Mouse (Mus musculus): ENCODE data around the gene Efcab9. TPM values are rescaled to one million over a fixed set of nuclear protein-coding genes. Genes with fewer than 3 reads are reported as not detected.

Efcab9 gene
- polyA plus RNA-seq, 1 experiment from 2014 or later = 0.77 TPM

DNA sequence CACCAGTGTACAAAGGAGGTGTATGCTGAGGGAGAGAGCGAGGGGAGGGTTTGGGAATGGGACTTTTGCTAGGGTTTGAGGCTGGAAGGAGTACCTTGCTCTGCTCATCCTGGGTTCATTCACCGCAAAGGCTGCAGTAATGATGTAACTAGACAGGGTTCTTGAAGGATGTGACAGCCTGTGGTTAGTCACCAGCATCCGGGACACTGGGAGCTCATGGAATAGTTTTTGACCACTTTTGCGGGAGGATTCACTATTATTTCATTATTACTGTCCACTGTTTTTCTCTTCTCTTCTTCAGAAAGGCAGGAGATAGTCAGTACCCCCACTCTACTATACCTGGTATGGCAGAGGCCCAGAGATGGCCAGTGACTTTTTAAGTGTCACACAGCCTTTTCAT, 10.3 kb upstream of the Efcab9 start:
- no peak for ATAC-seq
- Histone ChIP-seq H3K27ac (ENCODE audit: low read length) (peak overlapping the region; percentile 23; the same call in 1 of the 2 replicates), H3K27me3 (replicated peaks; ENCODE audit: control insufficient read depth, insufficient read depth, low read length) (no peaks in the 10 kb centered on the region), H3K36me3 (ENCODE audit: control insufficient read depth, insufficient read depth, low read length) (no peaks in the 10 kb centered on the region), H3K9me3 (ENCODE audit: control insufficient read depth, low read length) (no peaks in the 10 kb centered on the region), H3K4me3 (ENCODE audit: low read length) (no peak overlapping the region), H3K9ac (ENCODE audit: low read depth, low read length) (no peak overlapping the region), H3K4me2 (ENCODE audit: low read depth, low read length) (no peak overlapping the region), H3K4me1 (ENCODE audit: control insufficient read depth, insufficient read depth, low read length) (peaks cover 15% of the 10 kb centered on the region; the same call in 1 of the 2 replicates)
- 86% methylated on average over 4 of the region's 4 CpGs for WGBS

DNA sequence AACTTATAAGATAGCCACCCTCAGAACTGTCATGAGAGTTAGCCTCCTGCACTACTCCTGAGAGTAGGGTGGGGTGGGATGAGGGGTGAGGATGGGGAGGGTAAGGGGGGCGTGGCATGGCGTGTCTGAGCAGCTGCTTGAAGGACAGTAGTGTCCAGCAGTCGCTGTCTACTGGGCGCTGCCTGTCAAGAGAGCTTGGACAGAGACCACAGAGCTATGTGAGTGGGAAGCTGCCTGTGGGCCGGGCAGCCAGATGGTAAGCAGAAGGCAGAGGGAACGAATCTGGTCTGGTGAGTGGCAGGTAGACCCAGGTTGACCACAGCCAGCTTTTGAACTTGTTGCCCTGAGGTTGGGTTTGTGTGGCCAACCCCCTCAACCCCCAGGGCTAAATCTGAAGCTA, 8.6 kb upstream of the Efcab9 start:
- Histone ChIP-seq H3K4me3 (ENCODE audit: low read length) (no peak overlapping the region), H3K9ac (ENCODE audit: low read depth, low read length) (no peak overlapping the region), H3K4me2 (ENCODE audit: low read depth, low read length) (no peak overlapping the region), H3K4me1 (ENCODE audit: control insufficient read depth, insufficient read depth, low read length) (peaks cover 15% of the 10 kb centered on the region; the same call in 1 of the 2 replicates), H3K36me3 (ENCODE audit: control insufficient read depth, insufficient read depth, low read length) (no peaks in the 10 kb centered on the region), H3K27ac (ENCODE audit: low read length) (no peak overlapping the region), H3K27me3 (replicated peaks; ENCODE audit: control insufficient read depth, insufficient read depth, low read length) (no peaks in the 10 kb centered on the region), H3K9me3 (ENCODE audit: control insufficient read depth, low read length) (no peaks in the 10 kb centered on the region)
- ATAC-seq = no peak
- WGBS = 71% methylated on average over 6 of the region's 6 CpGs

DNA sequence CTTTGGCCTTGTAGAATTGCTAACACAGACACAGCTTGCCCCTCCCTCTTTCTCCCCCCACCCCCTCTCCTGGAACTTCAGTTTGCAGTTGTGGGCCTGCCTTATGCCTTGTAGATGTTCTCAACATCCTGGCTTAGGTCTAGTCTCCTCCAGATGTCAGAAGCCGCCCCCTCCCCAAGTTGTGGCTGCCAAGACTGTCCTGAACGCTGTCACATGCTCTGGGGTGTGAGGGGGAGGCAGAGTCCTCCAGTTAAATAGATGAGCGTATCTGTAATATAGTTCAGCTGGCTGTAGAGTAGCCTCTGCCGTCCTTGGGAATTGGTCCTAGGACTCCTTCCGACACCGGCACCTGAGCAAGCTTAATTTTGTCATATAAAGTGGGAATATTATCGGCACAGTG, 7.8 kb upstream of the Efcab9 start:
- H3K9ac ChIP-seq (ENCODE audit: low read depth, low read length) = no peak overlapping the region
- WGBS = 72% methylated on average over 7 of the region's 7 CpGs
- no peaks in the 10 kb centered on the region for H3K36me3 ChIP-seq (ENCODE audit: control insufficient read depth, insufficient read depth, low read length)
- H3K4me1 ChIP-seq (ENCODE audit: control insufficient read depth, insufficient read depth, low read length) = peaks cover 15% of the 10 kb centered on the region; the same call in 1 of the 2 replicates
- no peaks in the 10 kb centered on the region for H3K27me3 ChIP-seq (replicated peaks; ENCODE audit: control insufficient read depth, insufficient read depth, low read length)
- no peak for ATAC-seq
- no peaks in the 10 kb centered on the region for H3K9me3 ChIP-seq (ENCODE audit: control insufficient read depth, low read length)
- H3K4me3 ChIP-seq (ENCODE audit: low read length) = no peak overlapping the region
- H3K4me2 ChIP-seq (ENCODE audit: low read depth, low read length) = no peak overlapping the region
- H3K27ac ChIP-seq (ENCODE audit: low read length) = no peak overlapping the region

DNA sequence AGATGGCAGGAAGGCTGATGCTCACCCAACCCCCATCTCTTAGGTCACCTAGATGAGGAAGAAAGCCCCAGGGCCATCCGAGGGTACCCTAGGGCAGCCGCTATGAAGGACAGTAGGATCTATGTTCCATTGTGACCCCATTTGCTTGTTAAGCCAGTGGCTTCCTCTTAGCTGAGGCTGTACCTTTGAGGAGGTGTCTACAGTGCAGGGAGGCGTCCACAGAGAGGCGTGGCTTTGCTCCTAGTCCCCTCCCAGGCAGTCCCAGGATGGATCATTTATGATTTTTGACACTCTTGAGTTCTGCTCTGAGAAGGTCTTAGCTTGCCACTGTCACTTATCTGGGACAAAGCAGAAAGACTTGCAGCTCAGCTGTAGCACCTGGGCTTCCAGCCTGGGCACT, 7.0 kb upstream of the Efcab9 start:
- Histone ChIP-seq H3K27ac (ENCODE audit: low read length) (0 out of 2 replicates have a peak overlapping the region, but pooled peaks have one; percentile 17), H3K4me1 (ENCODE audit: control insufficient read depth, insufficient read depth, low read length) (peaks cover 22% of the 10 kb centered on the region), H3K9me3 (ENCODE audit: control insufficient read depth, low read length) (no peaks in the 10 kb centered on the region), H3K36me3 (ENCODE audit: control insufficient read depth, insufficient read depth, low read length) (no peaks in the 10 kb centered on the region), H3K4me3 (ENCODE audit: low read length) (no peak overlapping the region), H3K4me2 (ENCODE audit: low read depth, low read length) (no peak overlapping the region), H3K27me3 (replicated peaks; ENCODE audit: control insufficient read depth, insufficient read depth, low read length) (no peaks in the 10 kb centered on the region), H3K9ac (ENCODE audit: low read depth, low read length) (no peak overlapping the region)
- 75% methylated on average over 4 of the region's 4 CpGs for WGBS
- no peak for ATAC-seq

DNA sequence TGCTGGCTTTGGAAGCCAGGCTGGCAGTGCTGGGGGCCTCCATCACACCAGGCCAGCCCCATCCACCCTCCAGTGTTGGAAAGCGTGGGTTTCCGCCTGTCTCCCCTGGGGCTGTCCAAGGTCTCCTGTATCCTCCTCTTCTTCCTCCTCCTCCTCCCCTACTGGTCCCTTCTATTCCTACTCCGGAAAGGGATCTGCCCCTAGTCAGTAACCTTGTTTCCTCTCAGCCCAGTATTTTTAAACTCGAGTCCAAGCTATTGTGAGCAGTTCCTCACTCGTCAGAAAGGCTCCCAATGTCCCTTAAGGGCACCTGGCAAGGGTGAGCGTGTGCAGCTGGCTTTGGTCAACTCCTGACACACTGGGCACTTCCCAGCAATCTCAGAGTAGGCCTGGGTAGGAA, 6.6 kb upstream of the Efcab9 start:
- peak overlapping the region; percentile 17; the same call in 1 of the 2 replicates for H3K27ac ChIP-seq (ENCODE audit: low read length)
- no peak for ATAC-seq
- WGBS = 65% methylated on average over 6 of the region's 6 CpGs
- no peaks in the 10 kb centered on the region for H3K27me3 ChIP-seq (replicated peaks; ENCODE audit: control insufficient read depth, insufficient read depth, low read length)
- H3K4me2 ChIP-seq (ENCODE audit: low read depth, low read length) = no peak overlapping the region
- no peaks in the 10 kb centered on the region for H3K9me3 ChIP-seq (ENCODE audit: control insufficient read depth, low read length)
- no peaks in the 10 kb centered on the region for H3K36me3 ChIP-seq (ENCODE audit: control insufficient read depth, insufficient read depth, low read length)
- no peak overlapping the region for H3K4me3 ChIP-seq (ENCODE audit: low read length)
- no peak overlapping the region for H3K9ac ChIP-seq (ENCODE audit: low read depth, low read length)
- peaks cover 25% of the 10 kb centered on the region for H3K4me1 ChIP-seq (ENCODE audit: control insufficient read depth, insufficient read depth, low read length)

DNA sequence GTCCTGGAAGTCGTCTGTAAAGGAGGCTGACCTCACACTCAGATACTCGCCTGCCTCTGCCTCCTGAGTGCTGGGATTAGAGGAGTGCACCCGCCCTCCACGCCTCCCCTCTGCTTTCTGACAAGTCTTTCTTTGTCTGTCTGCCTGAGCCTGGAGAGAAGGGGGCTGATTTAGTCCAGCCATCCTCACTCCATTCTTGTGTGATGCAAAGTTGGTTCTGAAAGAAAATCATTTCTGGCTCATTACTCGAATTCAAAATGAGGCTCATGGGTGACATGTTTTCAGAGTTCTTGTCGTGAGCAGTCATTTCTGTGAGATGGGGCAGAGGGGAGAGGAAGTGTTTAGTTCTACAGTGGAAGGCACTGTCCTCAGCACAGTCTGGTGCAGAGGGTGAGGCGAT, 5.1 kb upstream of the Efcab9 start:
- Histone ChIP-seq H3K4me1 (ENCODE audit: control insufficient read depth, insufficient read depth, low read length) (peaks cover 24% of the 10 kb centered on the region), H3K9me3 (ENCODE audit: control insufficient read depth, low read length) (no peaks in the 10 kb centered on the region), H3K9ac (ENCODE audit: low read depth, low read length) (no peak overlapping the region), H3K27me3 (replicated peaks; ENCODE audit: control insufficient read depth, insufficient read depth, low read length) (no peaks in the 10 kb centered on the region), H3K36me3 (ENCODE audit: control insufficient read depth, insufficient read depth, low read length) (no peaks in the 10 kb centered on the region), H3K4me3 (ENCODE audit: low read length) (no peak overlapping the region), H3K27ac (ENCODE audit: low read length) (no peak overlapping the region), H3K4me2 (ENCODE audit: low read depth, low read length) (no peak overlapping the region)
- 58% methylated on average over 7 of the region's 7 CpGs for WGBS
- ATAC-seq = no peak

DNA sequence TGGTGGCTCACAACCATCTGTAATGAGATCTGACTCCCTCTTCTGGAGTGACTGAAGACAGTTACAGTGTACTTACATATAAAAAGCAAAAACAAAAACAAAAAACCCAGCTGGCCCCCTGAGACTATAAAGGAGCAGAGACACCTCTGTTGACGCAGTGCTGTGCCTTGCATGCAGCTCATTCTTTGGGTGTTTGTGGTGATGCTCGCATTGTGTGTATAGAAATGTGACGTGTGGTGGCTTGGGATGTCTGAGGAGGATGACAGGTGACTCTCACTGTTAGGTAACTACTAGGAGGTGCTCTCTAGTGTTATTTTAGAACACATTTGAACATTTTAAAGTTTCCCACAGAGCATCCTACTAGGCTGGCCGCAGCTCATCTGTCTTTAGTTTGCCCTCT, 3.8 kb upstream of the Efcab9 start:
- H3K9ac ChIP-seq (ENCODE audit: low read depth, low read length) = no peak overlapping the region
- H3K4me3 ChIP-seq (ENCODE audit: low read length) = no peak overlapping the region
- ATAC-seq = no peak
- no peaks in the 10 kb centered on the region for H3K9me3 ChIP-seq (ENCODE audit: control insufficient read depth, low read length)
- peaks cover 24% of the 10 kb centered on the region for H3K4me1 ChIP-seq (ENCODE audit: control insufficient read depth, insufficient read depth, low read length)
- no peaks in the 10 kb centered on the region for H3K27me3 ChIP-seq (replicated peaks; ENCODE audit: control insufficient read depth, insufficient read depth, low read length)
- no peak overlapping the region for H3K27ac ChIP-seq (ENCODE audit: low read length)
- no peak overlapping the region for H3K4me2 ChIP-seq (ENCODE audit: low read depth, low read length)
- 97% methylated on average over 4 of the region's 4 CpGs for WGBS
- no peaks in the 10 kb centered on the region for H3K36me3 ChIP-seq (ENCODE audit: control insufficient read depth, insufficient read depth, low read length)

DNA sequence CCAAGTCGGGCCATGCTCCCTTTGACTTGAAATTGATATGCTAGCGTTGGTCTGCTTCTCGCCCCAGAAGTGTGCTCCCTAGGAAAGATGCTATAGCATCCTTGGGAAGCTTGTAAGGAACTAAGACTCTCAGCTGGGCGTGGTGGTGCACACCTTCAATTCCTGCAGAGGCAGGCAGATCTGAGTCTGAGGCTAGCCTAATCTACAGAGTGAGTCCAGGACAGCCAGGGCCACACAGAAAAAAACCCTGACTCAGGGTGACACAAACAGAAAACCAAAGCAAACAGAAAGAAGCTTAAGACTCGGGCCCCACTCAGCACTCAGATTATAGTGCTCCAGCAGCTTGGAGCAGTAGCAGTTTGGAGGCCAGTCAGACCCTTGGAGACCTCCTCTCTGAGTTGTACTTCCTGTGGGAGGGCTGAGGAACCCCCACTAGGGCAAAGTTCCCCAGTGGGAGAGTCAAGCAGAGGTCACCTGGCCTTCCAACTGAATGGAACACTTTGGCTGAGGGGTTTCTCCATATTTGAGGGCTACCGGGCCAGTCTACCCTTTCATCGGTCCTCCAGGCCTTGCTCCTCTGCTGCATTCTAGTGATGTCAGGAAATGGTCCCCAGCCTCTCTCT, 2.7 kb upstream of the Efcab9 start:
- peaks cover 21% of the 10 kb centered on the region for H3K4me1 ChIP-seq (ENCODE audit: control insufficient read depth, insufficient read depth, low read length)
- H3K9me3 ChIP-seq (ENCODE audit: control insufficient read depth, low read length) = no peaks in the 10 kb centered on the region
- H3K27me3 ChIP-seq (replicated peaks; ENCODE audit: control insufficient read depth, insufficient read depth, low read length) = no peaks in the 10 kb centered on the region
- H3K27ac ChIP-seq (ENCODE audit: low read length) = no peak overlapping the region
- ATAC-seq = no peak
- peak overlapping the region; percentile 99 for H3K4me2 ChIP-seq (ENCODE audit: low read depth, low read length)
- H3K4me3 ChIP-seq (ENCODE audit: low read length) = peak overlapping the region; percentile 78
- H3K9ac ChIP-seq (ENCODE audit: low read depth, low read length) = 0 out of 2 replicates have a peak overlapping the region, but pooled peaks have one; percentile 77
- H3K36me3 ChIP-seq (ENCODE audit: control insufficient read depth, insufficient read depth, low read length) = no peaks in the 10 kb centered on the region
- WGBS = 68% methylated on average over 7 of the region's 7 CpGs

DNA sequence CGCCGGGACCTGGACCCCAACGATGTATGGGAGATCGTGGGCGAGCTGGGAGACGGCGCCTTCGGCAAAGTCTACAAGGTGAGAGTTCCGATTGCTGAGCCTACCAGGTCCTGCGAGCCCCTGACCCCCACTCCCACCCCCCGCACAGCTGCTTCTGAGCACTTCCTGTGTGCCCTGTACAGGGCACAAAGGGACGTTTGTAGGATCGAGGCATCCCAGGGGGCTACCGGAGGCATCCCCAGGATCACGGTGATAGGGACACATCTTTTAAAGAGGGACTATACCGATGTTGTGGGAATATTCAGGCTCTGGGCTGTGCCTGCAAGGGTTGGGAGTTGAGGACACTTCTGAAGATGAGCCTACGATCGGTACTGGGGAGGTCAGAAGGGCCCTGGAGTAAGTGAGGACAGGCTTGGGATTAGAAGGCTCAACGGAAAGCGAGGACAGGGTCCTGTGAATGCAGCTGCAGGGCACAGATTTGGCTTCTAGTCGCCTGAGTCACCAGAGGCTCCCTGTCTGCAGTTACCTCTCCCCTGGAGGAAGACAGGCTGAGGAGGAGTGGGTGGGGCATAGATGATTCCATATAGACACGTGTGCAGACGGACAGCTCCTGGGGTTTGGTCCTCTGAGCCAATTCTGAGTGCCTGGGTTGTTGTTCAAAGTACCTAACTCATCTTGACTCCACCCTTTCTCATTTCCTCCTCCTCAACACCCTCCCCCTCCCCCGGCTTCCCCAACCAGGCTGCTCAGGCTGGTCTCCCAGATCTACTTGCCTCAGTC, 1.8 kb upstream of the Efcab9 start:
- peaks cover 15% of the 10 kb centered on the region for H3K4me1 ChIP-seq (ENCODE audit: control insufficient read depth, insufficient read depth, low read length)
- 1% methylated on average over 24 of the region's 24 CpGs for whole genome bisulfite sequencing
- ATAC-seq = peak; percentile 37
- no peaks in the 10 kb centered on the region for H3K9me3 ChIP-seq (ENCODE audit: control insufficient read depth, low read length)
- H3K27me3 ChIP-seq (replicated peaks; ENCODE audit: control insufficient read depth, insufficient read depth, low read length) = no peaks in the 10 kb centered on the region
- H3K4me2 ChIP-seq (ENCODE audit: low read depth, low read length) = peak overlapping the region; percentile 99
- H3K27ac ChIP-seq (ENCODE audit: low read length) = peak overlapping the region; percentile 27; the same call in 1 of the 2 replicates
- H3K4me3 ChIP-seq (ENCODE audit: low read length) = peak overlapping the region; percentile 78
- peak overlapping the region; percentile 77 for H3K9ac ChIP-seq (ENCODE audit: low read depth, low read length)
- no peaks in the 10 kb centered on the region for H3K36me3 ChIP-seq (ENCODE audit: control insufficient read depth, insufficient read depth, low read length)
